Mouse (Mus musculus): Measurements from ENCODE around the gene Hoxa9. TPM values are rescaled to one million over a fixed set of nuclear protein-coding genes. Genes with fewer than 3 reads are reported as not detected.

The Hoxa9 gene
- total and polyA plus RNA-seq, 2 experiments from 2014 or later: not detected

DNA sequence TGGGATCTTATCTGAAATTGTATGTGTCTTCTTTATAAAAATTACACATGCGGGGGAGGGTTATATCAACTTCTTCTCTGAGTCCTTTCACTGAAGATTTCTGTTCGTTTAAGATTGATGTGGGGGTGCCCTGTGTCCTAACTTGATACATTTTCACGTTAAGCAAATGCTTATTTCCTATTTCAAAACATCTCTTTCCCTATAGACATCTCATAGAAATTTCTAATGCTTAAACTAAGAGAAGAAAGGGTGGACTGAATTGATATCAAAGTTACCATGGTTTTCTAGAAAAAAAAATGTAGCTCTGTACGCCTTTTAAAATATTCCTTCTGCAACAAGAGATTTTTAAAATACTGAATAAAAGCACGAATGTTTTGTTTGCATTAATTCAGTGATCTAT lies 36.3 kb upstream of the Hoxa9 start:
- Histone ChIP-seq H3K9ac (replicated peaks; ENCODE audit: low read length, poor library complexity, severe bottlenecking) (no peak overlapping the region), H3K4me3 (ENCODE audit: low read depth, low read length) (no peak overlapping the region), H3K27ac (ENCODE audit: low read depth, low read length) (no peak overlapping the region), H3K4me1 (ENCODE audit: insufficient read depth, low read length) (no peaks in the 10 kb centered on the region; the same call in 1 of the 2 replicates), H3K4me2 (ENCODE audit: low read depth, low read length, poor library complexity, severe bottlenecking) (no peak overlapping the region), H3K9me3 (ENCODE audit: low read length) (no peaks in the 10 kb centered on the region), H3K27me3 (ENCODE audit: insufficient read depth, low read length) (peaks cover 95% of the 10 kb centered on the region), H3K36me3 (ENCODE audit: insufficient read depth, low read length) (no peaks in the 10 kb centered on the region)
- no peak for DNase-seq (ENCODE audit: low spot score)
- ATAC-seq (ENCODE audit: low FRiP score): no peak
- WGBS: 15% methylated on average over 5 of the region's 5 CpGs
- TF ChIP-seq CTCF (IDR thresholded peaks at IDR 0.05): no peak

GRCm38 (mm10) chr6:52266666-52266985 lies 35.7 kb upstream of the Hoxa9 start:
- H3K9ac ChIP-seq (replicated peaks; ENCODE audit: low read length, poor library complexity, severe bottlenecking): no peak overlapping the region
- WGBS: 2% methylated on average over 9 of the region's 9 CpGs
- H3K27me3 ChIP-seq (ENCODE audit: insufficient read depth, low read length): peaks cover 97% of the 10 kb centered on the region
- DNase-seq (ENCODE audit: low spot score) (no peak), ATAC-seq (ENCODE audit: low FRiP score) (no peak)
- H3K9me3 ChIP-seq (ENCODE audit: low read length): no peaks in the 10 kb centered on the region
- H3K4me3 ChIP-seq (ENCODE audit: low read depth, low read length): no peak overlapping the region
- no peaks in the 10 kb centered on the region; the same call in 1 of the 2 replicates for H3K4me1 ChIP-seq (ENCODE audit: insufficient read depth, low read length)
- H3K27ac ChIP-seq (ENCODE audit: low read depth, low read length): no peak overlapping the region
- no peak for TF ChIP-seq CTCF (IDR thresholded peaks at IDR 0.05)
- H3K36me3 ChIP-seq (ENCODE audit: insufficient read depth, low read length): no peaks in the 10 kb centered on the region
- no peak overlapping the region for H3K4me2 ChIP-seq (ENCODE audit: low read depth, low read length, poor library complexity, severe bottlenecking)

DNA sequence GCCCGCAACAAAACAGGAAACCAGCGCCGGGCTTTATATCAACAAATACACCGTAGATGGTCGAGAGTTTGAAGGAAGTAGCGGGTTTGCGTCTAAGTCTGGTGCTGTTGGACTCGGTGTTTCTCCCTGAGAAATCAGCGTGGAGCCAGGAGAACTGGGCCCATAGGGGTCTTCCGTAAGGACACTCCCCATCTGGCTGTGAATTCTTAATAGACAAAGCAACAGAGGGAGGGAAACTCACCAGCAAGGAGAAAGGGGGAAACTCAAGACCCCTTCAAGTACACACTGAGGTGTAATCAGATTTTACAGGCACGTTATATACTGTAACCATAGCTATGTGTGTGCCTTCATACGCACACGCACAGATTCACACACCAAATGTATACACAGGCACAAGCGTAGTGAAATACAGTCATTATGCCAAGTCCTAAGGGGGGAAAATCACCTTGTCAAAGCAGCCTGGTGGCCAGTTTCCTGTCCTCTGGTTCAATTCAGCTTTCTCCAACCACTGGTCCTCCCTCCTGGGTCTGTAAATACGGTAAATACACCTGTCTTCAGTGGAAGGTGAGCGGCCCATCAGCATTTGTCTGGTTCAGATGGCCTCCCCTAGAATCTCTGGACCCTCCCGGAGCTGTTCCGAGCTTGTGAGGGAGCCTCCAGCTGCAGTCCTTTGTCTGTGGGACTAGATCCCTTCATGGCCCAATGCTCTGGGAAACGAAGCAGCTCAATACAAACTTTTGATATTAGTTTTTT lies 35.2 kb upstream of the Hoxa9 start:
- Histone ChIP-seq H3K4me2 (ENCODE audit: low read depth, low read length, poor library complexity, severe bottlenecking) (no peak overlapping the region), H3K36me3 (ENCODE audit: insufficient read depth, low read length) (no peaks in the 10 kb centered on the region), H3K27me3 (ENCODE audit: insufficient read depth, low read length) (peaks cover 95% of the 10 kb centered on the region), H3K9me3 (ENCODE audit: low read length) (no peaks in the 10 kb centered on the region), H3K27ac (ENCODE audit: low read depth, low read length) (no peak overlapping the region), H3K9ac (replicated peaks; ENCODE audit: low read length, poor library complexity, severe bottlenecking) (no peak overlapping the region), H3K4me1 (ENCODE audit: insufficient read depth, low read length) (no peaks in the 10 kb centered on the region; the same call in 1 of the 2 replicates), H3K4me3 (ENCODE audit: low read depth, low read length) (no peak overlapping the region)
- ATAC-seq (ENCODE audit: low FRiP score) (no peak), DNase-seq (ENCODE audit: low spot score) (no peak)
- under 1% methylated on average over 19 of the region's 19 CpGs for WGBS
- TF ChIP-seq CTCF (IDR thresholded peaks at IDR 0.05): no peak

- H3K36me3 ChIP-seq (ENCODE audit: insufficient read depth, low read length): no peaks in the 10 kb centered on the region
- TF ChIP-seq CTCF (IDR thresholded peaks at IDR 0.05): no peak
- no peak overlapping the region for H3K9ac ChIP-seq (replicated peaks; ENCODE audit: low read length, poor library complexity, severe bottlenecking)
- under 1% methylated on average over 18 of the region's 18 CpGs for WGBS
- no peaks in the 10 kb centered on the region for H3K4me1 ChIP-seq (ENCODE audit: insufficient read depth, low read length)
- H3K9me3 ChIP-seq (ENCODE audit: low read length): no peaks in the 10 kb centered on the region
- ATAC-seq (ENCODE audit: low FRiP score) (no peak), DNase-seq (ENCODE audit: low spot score) (no peak)
- H3K4me2 ChIP-seq (ENCODE audit: low read depth, low read length, poor library complexity, severe bottlenecking): no peak overlapping the region
- H3K27ac ChIP-seq (ENCODE audit: low read depth, low read length): no peak overlapping the region
- H3K4me3 ChIP-seq (ENCODE audit: low read depth, low read length): no peak overlapping the region
- H3K27me3 ChIP-seq (ENCODE audit: insufficient read depth, low read length): peaks cover 93% of the 10 kb centered on the region
These were observed 34.5 kb upstream of the Hoxa9 start for GRCm38 (mm10) chr6:52265306-52265912.

DNA sequence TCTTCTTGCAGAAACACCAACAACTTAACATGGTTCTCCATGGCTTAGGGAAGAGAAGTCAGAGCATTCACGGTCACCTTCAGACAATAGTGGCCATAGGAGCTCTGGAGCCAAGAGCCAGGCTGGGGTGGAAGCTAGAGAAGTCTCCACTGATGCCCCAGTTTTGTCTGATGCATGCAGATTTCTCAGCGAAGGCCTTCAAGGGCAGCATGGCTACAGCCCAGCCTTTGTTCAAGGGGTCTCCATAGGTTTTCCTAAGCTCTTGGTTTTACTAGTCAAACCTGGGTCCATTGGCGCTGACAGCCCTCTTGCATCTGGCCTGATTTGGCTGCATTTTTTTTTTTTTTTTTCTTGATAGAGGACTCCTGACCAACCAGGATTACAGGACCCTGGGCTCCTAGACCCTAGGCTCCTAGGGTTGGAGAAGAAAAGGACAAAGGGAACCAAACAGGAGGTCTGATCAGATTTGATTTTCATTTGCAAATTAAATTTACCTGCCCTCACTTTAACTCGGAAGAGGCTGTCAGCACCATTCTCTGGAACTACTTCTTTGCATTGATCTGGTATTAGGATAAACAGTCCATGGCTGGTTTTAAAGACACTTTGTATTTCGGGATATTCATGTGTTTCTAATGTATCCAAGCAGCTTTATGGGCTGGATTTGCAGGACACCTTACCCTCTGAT lies 33.4 kb upstream of the Hoxa9 start:
- no peak for DNase-seq (ENCODE audit: low spot score)
- WGBS: 3% methylated on average over 5 of the region's 5 CpGs

DNA sequence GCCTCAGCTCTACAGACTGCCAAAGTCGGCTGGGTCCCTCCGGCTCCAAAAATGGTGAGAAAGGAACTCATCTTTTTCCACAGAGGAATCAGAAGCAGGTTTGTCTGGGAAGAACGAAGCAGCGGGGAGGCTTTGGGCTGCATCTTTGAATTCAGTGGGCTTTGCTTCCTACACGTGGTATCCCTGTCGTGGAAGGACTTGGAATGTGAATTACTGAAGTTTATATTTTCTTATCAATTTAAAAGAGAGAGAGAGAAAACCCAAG lies 32.4 kb upstream of the Hoxa9 start:
- Histone ChIP-seq H3K4me2 (ENCODE audit: low read depth, low read length, poor library complexity, severe bottlenecking) (no peak overlapping the region), H3K27me3 (ENCODE audit: insufficient read depth, low read length) (peaks cover 88% of the 10 kb centered on the region), H3K36me3 (ENCODE audit: insufficient read depth, low read length) (no peaks in the 10 kb centered on the region), H3K9ac (replicated peaks; ENCODE audit: low read length, poor library complexity, severe bottlenecking) (no peak overlapping the region), H3K4me3 (ENCODE audit: low read depth, low read length) (no peak overlapping the region), H3K9me3 (ENCODE audit: low read length) (no peaks in the 10 kb centered on the region), H3K27ac (ENCODE audit: low read depth, low read length) (no peak overlapping the region), H3K4me1 (ENCODE audit: insufficient read depth, low read length) (no peaks in the 10 kb centered on the region)
- ATAC-seq (ENCODE audit: low FRiP score): no peak
- TF ChIP-seq CTCF (IDR thresholded peaks at IDR 0.05): no peak
- DNase-seq (ENCODE audit: low spot score): no peak
- WGBS: 1% methylated on average over 6 of the region's 6 CpGs

More for the DNA sequence above, 33.4 kb upstream of the Hoxa9 start:
- ATAC-seq (ENCODE audit: low FRiP score): no peak
- H3K9me3 ChIP-seq (ENCODE audit: low read length): no peaks in the 10 kb centered on the region
- H3K27ac ChIP-seq (ENCODE audit: low read depth, low read length): no peak overlapping the region
- no peak for TF ChIP-seq CTCF (IDR thresholded peaks at IDR 0.05)
- H3K4me3 ChIP-seq (ENCODE audit: low read depth, low read length): no peak overlapping the region
- no peaks in the 10 kb centered on the region for H3K36me3 ChIP-seq (ENCODE audit: insufficient read depth, low read length)
- no peaks in the 10 kb centered on the region for H3K4me1 ChIP-seq (ENCODE audit: insufficient read depth, low read length)
- H3K4me2 ChIP-seq (ENCODE audit: low read depth, low read length, poor library complexity, severe bottlenecking): no peak overlapping the region
- H3K27me3 ChIP-seq (ENCODE audit: insufficient read depth, low read length): peaks cover 92% of the 10 kb centered on the region
- H3K9ac ChIP-seq (replicated peaks; ENCODE audit: low read length, poor library complexity, severe bottlenecking): no peak overlapping the region
